Mouse (Mus musculus) heart, postnatal 4 days (tissue): ENCODE results near the gene Nup133. TPM values are rescaled to one million over a fixed set of nuclear protein-coding genes. Genes with fewer than 3 reads are reported as not detected.

Experiments used
- DNase-seq: peaks from one replicate; pipeline ENCODE4 v3.0.0; 2021
- total RNA-seq, 2 experiments: library from RNA; stranded (reverse); gene quantifications; 2 replicates each; pipeline ENCODE4 v1.2.3; 2021

Gene Nup133
- total RNA-seq, 2 experiments from 2014 or later, result 20.1 to 21.5 TPM

DNA sequence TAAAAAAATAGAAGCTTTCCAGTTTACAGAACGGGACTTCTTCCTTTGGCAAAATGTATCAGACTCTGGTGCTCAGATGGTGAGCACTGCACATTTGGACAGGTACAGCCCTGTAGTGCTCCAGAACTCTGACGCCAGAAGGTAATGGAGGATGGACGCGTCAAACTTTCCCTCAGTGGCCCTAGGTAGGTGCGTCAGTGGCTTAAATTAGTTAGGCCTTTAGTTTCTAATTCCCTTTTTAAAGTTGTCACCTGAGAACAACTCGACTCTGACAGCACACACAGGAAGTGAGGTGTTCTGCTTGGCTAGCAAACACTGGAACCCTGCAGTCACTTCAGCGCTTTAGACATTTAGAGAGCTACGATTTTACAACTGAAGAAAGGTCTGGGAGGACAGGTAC lies 4.6 kb upstream of the Nup133 start:
- no peak for DNase-seq

DNA sequence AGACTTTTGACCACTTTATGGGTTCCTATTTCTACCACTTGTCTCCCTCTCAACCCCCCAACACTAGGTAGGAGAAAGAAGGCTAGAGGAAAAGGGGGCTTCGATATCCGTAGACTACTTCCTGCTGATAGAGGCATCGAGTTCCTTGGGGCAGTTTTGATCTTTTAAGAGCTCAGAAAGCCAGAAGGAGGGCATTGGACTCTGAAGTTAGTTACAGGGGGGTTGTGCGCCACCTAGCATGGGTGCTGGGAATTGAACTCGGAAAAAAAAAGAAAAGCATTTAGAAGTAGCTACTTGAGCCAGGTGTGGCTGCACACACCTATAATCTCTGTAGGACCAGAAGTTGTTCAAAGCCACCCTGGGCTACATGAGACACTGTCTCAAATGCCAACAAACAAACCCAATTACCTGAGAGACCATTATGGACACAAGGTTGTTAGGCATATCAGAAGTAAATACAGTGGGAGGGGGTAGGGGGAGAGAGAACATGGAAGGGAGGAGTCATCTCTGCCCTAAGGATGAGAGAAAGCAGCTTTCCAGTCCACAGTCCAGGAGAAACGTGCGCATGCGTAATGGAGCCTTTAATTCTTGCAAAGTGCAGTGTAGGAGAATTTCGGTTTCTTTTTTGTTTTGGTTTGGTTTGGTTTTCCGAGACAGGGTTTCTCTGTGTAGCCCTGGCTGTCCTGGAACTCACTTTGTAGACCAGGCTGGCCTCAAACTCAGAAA lies 1.2 kb upstream of the Nup133 start:
- DNase-seq, result peak; percentile 64

DNA sequence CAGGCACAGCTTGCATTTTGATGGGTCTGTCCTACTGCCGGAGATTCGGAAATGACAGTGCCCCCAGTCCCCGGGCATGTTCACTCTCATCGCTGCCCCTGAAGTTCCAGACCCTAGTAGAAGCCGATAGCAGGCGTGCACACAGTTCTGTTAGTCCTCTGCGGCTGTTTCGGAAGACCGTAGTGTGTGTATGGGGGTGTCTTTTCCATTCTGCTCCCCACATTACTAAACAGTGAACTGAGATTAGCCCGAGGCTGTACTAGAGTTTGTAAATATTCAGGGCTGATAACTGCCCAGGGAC lies 571 bp upstream of the Nup133 start:
- DNase-seq, result no peak

DNA sequence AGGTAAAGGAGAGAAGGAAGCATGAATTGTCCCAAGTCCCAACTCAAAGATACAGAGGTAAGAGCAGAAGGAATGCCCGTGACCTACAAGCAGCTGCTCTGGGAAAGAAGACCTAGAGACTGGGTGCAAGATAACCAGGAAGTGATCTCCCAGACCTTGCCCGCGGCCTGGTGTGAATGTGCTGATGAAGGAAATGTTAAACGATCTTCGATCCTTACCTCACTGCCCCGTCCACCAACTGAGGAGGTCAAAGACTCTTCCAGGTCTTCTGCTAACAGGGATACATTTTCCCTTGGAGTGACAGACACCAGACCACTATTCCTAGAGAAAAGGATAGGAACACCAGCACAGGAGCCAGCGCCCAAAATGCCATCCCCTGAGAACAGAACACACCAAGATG lies 20.0 kb downstream of the Nup133 start:
- no peak for DNase-seq

DNA sequence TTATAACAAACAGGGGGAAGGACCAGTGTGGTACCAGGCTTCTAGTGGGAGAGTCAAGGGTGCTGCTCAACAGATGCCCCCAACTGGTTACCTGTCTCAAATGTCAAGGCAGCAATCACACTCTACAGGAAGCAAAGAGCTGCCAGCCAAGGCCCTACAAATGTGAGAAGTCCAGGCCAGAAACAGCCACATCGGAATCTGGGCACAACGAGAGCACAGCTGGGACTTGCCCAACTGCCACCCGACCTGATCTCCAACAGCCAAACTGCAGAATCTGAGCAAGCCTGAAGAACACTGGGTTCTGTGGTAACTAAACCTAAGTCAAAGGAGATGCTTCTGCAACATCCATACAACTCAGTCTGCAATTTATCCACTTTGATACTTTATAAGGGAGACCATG lies 23.4 kb downstream of the Nup133 start:
- DNase-seq, result no peak

DNA sequence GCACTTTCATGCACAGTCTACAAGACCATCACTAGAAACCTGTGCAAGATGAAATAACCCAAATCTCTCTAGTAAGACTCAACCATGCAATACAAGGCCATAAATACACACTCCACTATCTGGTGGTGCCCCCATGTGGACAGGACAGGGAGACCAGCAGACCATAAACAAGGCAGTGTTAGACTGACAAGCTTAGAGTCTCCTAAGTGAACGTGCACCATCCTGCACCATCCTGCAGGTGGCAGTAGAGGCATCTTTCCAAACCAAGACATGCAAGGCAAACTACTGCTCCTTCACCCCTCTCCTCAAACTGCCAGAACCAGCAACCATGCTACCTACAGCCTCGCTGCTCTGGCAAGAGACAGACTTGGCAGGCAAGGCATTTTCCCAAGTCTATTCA lies 24.3 kb downstream of the Nup133 start:
- peak; percentile 88 for DNase-seq

DNA sequence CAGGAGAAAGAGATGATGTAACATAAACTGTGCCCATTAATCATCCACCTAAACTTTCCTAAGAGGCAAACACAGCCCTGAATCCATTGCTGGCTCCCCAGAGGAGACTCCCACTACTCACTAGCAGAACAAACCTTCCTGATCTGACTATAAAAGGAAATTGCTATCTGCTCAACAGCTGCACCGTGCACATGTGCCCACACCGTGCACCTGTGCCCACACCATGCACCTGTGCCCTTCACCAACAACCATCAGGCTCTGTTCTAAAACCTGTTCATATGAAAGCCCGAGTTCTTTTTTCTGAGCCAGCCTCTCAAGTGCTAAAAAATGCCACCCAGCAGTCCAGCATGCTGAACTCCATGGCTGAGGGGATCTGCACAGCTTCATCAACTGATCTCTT lies 34.4 kb downstream of the Nup133 start:
- no peak for DNase-seq

DNA sequence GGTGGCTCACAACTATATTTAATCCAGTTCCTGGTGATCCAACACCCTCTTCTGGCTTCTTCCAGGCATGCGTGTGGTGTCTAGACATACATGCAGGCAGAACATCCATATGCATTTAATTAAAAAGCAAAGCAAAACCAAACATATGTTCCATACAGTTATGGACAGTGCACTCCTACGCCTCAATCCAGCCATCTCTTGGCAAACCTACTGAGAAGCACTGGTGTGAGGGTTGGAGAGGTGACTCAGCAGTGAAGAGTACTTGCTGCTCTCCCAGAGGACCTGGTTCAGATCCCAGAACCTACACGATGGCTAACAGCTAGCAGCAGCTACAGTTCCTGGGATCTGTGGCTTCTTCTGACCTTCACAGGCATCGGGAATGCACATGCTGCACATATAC lies 36.8 kb downstream of the Nup133 start:
- no peak for DNase-seq

DNA sequence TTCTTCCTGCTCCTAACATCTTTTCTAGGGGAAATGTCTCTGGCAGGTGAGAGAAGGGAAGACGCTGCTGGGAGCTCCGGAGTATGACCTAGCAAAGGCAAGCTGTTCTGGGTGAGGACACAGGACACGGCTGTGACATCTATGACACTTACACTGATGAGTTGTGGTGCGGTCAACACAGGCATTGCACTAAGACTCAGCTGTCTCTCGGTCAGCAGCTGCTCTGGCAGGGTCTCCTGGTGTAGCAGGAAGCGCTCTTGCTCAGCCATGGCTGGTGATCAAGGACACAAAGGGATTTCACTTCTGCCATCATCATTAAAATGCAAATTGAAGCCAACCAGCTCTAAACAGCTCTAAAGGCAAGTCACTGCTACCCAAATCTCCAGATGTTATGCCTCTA lies 41.5 kb downstream of the Nup133 start:
- no peak for DNase-seq

DNA sequence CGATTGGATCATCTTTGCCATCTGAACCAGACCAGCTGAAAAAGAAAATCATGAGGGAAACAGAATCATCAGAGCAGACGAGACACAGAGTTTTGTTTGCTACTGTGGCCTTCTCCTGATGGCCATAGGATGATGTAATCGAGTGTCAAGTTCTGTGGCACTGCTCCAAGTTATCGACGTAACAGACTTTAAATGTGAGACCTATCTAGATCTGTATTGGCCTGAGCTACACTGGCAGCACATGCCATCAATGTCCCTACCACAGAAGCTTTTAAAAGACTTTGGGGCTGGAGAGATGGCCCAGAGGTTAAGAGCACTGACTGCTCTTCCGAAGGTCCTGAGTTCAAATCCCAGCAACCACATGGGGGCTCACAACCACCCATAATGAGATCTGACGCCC lies 46.4 kb downstream of the Nup133 start:
- no peak for DNase-seq

DNA sequence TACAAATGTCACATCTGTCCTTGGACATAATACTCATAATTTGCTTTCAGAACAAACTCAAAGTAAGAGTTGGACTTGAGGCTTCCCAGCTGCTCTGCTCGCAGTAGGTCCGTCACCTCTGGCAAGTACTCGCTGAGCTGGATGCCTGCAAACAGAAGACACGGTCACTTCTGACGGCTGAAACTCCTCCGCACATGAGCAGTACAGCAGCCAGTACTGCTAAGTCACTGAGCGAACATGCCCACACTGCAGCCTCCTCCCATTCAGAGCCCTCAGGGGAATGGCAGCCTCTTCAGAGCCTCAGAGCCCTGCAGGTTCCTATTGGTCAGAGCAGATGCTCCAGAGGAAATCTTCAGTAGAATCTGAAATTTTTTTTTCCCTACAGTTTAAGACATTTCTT lies 49.7 kb downstream of the Nup133 start:
- no peak for DNase-seq

DNA sequence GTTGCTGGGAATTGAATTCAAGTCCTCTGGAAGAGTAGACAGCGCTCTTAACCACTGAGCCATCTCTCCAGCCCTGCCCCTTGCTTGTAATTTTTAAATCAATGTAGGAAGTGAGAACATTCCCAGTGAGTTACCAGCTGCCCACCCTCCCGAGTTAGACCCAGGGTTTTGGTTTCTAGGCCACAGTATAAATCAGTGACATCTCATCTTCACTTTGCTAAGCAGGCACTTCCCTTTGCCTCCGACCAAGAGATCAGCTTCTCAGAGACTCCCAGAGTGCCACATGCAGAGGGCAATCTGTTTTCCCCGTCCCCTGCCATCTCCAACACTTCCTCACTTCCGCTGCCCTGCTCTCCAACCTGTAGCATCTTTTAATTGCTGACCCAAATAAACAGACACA lies 50.5 kb downstream of the Nup133 start:
- no peak for DNase-seq

DNA sequence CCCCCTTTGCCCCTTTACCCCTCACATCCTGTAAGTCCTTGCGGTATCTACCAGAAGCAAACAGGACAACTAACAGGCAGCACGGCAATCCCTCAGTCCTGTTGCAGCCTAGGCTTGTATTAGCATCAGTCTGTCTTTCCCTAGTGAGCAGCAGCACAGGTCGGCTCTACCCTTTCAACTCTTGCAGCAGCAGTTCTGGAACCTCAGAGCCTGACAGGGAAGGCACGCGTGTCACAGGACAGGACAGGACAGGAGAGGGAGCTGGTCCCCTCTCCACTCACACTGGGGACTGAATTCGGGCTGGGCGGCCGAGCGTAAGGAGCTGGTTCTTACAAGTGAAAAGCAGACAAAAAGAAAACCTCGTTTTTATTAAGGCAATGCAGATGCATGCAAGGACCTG lies 52.3 kb downstream of the Nup133 start:
- DNase-seq, result no peak

DNA sequence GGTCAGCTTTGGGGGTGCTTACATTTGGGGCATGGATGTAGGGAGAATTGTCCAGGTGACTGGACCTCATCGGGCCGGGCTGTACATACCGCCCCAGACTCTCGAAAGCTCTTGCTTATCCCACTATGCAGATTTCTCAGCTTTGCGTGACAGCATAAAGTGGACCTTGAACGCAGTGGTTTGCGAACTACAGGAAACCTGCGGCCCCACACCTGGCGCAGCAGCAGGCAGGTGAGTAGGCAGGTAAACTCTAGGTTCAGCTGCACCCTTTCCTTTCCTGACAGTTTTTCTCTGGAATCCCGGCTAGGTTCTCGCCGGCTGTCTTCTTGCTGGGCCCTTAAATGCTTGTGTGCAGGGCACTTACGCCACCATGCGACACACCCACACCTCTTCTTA lies 52.7 kb downstream of the Nup133 start:
- no peak for DNase-seq

DNA sequence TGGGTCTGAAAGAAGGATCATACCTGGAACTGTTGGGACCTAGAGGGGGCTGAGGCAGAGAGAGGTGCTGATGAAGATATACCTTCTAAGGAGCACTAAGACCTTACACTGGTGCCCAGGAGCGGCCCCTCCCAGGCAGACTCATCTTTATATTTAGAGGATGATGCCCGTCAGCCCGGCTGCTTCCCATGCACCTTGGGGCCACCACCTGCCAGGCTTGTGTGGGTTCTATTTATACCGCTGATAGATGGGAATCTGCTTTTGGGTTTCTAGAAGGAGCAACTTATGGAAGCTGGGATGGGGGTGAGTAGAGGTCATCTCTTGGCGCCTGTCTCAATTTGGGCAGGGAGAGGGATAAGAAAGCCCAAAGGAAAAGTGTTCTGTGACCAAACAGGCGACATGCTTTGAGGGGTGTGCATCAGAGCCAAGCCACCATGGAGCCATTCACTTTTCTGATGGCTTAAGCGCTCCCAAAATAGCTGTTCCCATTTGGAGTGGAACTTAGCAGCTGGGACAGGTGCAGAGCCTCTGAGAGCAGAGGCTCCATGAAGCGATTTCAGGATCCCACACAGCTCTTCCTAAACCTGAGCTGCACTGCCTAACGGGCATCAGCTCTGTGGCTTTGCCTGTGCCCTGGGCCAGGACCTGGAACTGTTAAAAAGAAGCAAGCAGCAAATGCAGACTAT lies 53.2 kb downstream of the Nup133 start:
- no peak for DNase-seq

DNA sequence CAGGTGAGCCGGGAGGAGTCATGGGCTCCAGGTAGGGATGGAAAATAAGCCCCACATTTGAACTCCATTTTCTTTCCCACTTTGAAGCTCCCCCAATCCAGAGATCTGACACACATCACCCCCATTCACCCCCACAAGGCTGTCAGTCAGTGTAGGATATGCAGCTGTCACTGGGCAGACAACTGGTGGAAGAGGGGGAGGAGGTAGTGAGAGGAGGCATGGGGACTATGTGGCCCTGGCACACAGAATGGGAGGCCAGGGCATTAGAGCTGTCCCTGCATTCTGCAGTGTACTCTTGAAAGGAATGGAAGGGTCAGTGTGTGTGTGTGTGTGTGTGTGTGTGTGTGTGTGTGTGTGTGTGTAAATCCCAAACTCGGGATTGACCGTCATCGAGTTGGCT lies 53.8 kb downstream of the Nup133 start:
- no peak for DNase-seq

DNA sequence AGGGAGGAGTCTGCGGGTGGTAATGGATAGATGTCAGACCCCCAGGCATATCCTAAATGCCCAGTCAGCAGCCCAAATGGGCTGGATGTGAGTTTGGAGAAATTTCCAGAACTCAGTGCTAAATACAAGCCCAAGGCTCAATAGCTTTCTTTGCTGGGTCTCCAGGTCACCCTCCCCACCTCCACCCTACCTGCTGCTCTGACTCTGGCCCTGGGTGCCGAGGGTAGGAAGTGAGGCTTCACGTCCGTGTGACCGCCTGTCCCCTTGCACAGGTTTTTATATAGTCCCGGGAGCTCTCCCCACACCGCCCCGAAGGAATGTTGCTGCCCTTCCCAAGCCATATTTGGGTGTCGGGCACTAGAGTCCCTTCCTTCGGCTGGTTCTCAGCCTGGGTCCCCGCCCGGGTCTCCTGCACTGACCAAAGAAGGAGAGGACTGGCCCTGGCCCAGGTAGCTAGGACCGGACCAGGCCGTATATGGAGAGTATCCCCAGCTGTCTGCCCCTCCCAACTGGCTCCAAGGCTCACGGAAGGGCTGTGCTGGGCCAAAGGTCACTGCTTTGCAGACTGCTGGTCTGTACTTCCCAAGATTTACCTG lies 54.5 kb downstream of the Nup133 start, which contains the start of gene Acta1:
TSS of gene Acta1 (minus strand) at position 250 of the 596 bp plus-strand sequence.
- DNase-seq, result peak; percentile 56

DNA sequence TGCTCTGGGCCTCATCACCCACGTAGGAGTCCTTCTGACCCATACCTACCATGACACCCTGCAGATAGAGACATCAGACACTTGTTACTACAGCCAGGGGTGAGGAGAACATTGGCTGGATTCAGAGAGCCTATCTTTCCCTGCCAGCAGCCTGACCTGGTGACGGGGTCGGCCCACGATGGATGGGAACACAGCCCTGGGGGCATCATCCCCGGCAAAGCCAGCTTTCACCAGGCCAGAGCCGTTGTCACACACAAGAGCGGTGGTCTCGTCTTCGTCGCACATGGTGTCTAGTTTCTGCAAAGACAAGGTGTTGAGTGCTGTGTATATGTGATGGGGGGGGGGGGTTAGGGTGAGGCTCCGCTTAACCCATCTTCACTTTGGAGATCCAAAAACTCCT lies 55.7 kb downstream of the Nup133 start:
- no peak for DNase-seq

DNA sequence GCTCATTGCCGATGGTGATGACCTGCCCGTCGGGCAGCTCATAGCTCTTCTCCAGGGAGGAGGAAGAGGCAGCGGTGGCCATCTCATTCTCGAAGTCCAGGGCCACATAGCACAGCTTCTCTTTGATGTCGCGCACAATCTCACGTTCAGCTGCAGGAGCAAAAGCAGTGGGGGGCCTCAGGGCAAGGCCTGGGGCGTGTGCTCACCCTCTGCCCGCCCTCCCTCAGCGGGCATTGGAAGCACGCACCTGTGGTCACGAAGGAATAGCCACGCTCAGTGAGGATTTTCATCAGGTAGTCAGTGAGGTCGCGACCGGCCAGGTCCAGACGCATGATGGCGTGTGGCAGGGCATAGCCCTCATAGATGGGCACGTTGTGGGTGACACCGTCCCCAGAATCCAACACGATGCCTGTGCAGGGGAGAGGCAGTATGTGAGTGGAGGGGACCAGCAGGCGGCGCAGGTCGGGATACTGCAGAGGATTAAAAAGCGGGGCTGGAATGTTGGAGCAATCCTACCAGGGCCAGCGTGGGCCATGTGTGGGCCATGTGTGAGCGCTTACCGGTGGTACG lies 56.4 kb downstream of the Nup133 start:
- no peak for DNase-seq

DNA sequence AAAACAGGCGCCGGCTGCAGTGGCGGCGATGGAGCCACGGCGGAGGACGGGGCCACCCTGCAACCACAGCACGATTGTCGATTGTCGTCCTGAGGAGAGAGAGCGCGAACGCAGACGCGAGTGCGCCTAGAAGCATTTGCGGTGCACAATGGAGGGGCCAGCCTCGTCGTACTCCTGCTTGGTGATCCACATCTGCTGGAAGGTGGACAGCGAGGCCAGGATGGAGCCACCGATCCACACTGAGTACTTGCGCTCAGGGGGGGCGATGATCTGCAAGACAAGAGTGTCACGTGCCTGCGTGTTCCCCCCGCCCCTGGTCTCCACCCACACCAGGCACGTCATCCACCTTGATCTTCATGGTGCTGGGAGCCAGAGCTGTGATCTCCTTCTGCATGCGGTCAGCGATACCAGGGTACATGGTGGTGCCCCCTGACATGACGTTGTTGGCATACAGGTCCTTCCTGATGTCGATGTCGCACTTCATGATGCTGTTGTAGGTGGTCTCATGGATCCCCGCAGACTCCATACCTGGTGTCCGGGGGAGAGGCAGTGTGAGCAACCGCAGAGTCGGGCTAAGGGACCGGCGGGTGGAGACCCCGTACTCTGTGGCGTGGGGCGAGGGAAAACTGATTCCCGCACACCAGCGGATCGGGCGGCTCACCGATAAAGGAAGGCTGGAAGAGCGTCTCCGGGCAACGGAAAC lies 57.0 kb downstream of the Nup133 start:
- no peak for DNase-seq

DNA sequence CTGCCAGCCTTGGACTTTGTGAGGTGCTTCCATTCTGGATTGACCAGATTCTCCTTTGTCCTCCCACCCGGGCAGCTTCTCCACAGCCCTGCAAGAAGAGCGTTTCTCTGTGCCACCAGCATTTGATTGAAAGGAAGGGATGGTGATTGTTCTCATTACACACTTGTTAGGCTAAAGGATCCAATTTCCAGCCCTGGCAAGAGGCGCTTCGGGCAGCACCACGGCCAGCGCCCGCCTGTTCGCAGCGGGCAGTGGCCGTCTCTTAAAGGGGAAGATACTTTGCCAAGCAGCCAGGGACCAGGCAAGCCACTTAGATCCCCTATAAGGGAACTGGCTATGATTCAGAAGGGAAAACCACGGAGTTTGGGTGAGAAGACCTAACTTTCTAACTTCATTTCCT lies 57.8 kb downstream of the Nup133 start:
- peak; percentile 69 for DNase-seq

DNA sequence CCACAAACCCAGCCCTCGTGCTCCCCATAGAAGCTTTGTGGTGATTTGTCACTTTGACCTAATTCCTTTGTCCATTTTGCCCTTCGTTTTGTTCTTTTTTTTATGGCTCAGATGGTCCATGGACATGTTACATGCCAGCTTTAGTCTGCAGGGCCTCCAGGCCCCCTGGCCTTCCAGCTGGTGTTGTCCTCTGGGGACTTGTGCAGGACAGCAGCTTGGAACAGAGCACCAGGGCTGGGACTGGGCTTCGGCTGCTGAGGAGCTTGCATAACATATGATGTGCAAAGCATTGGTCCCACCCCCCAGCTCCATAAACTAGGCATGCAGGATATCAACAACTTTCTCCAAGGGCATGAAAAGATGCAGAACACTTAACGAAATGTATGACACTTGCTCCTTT lies 59.3 kb downstream of the Nup133 start:
- DNase-seq, result no peak

DNA sequence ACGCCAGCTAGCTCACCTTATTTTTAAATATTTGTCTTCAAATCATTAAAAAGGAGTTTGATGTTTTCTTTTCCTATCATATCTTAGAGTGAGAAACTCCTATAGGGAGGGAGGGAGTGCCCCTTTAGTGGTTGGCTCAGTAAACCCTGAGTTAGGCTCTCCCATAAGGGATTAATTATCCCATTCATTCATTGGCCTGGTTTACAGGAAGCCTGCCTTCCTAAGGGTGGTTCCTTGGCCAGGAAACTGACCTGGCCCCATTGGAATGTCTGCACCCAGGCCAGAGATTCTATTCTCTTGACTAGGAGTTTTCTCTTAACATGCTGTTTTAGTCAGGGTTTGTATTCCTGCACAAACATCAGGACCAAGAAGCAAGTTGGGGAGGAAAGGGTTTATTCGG lies 61.1 kb downstream of the Nup133 start:
- no peak for DNase-seq
